Mouse (Mus musculus): ENCODE measurements around the gene Sgpp1. TPM values are rescaled to one million over a fixed set of nuclear protein-coding genes. Genes with fewer than 3 reads are reported as not detected.

The Sgpp1 gene
- polyA plus RNA-seq (2014; fragmentation: Nextera tagmentation; extraction: Ambion mirVana), result 28.1 and 31.6 TPM in 2 replicates

GRCm38 (mm10) chr12:75735246-75736200, at the start of gene Sgpp1:
Gene Sgpp1 (minus strand): TSS chr12:75735729.
- WGBS, result 2% methylated on average over 28 of the region's 105 CpGs
- Histone ChIP-seq H3K27me3 (replicated peaks; ENCODE audit: control insufficient read depth, insufficient read depth, low read length) (no peaks in the 10 kb centered on the region), H3K27ac (replicated peaks; ENCODE audit: low read depth, low read length) (peak within 1 kb of the TSS; percentile 70), H3K4me1 (ENCODE audit: control insufficient read depth, insufficient read depth, low read length) (peaks cover 8% of the 10 kb centered on the region), H3K36me3 (ENCODE audit: control insufficient read depth, insufficient read depth, low read length) (no peaks in the 10 kb centered on the region), H3K9ac (ENCODE audit: low read depth, low read length) (peak within 1 kb of the TSS; percentile 93), H3K4me2 (ENCODE audit: low read depth, low read length) (peak within 1 kb of the TSS; percentile 98), H3K4me3 (ENCODE audit: low read depth, low read length) (peak within 1 kb of the TSS; percentile 90), H3K9me3 (ENCODE audit: control insufficient read depth, low read length) (no peaks in the 10 kb centered on the region)
- peak; percentile 93 for DNase-seq (ENCODE audit: low spot score)
- peak; percentile 95 for ATAC-seq (ENCODE audit: low read depth)

GRCm38 (mm10) chr12:75784271-75784751, 48.8 kb upstream of the Sgpp1 start:
- H3K4me1 ChIP-seq (ENCODE audit: control insufficient read depth, insufficient read depth, low read length), result no peaks in the 10 kb centered on the region
- H3K27me3 ChIP-seq (replicated peaks; ENCODE audit: control insufficient read depth, insufficient read depth, low read length), result no peaks in the 10 kb centered on the region
- no peak for ATAC-seq (ENCODE audit: low read depth)
- WGBS, result 79% methylated on average over 2 of the region's 2 CpGs
- H3K9ac ChIP-seq (ENCODE audit: low read depth, low read length), result no peak overlapping the region
- no peak overlapping the region for H3K4me2 ChIP-seq (ENCODE audit: low read depth, low read length)
- no peak overlapping the region for H3K27ac ChIP-seq (replicated peaks; ENCODE audit: low read depth, low read length)
- H3K36me3 ChIP-seq (ENCODE audit: control insufficient read depth, insufficient read depth, low read length), result no peaks in the 10 kb centered on the region
- no peak overlapping the region for H3K4me3 ChIP-seq (ENCODE audit: low read depth, low read length)
- DNase-seq (ENCODE audit: low spot score), result no peak
- H3K9me3 ChIP-seq (ENCODE audit: control insufficient read depth, low read length), result peaks cover 8% of the 10 kb centered on the region

DNA sequence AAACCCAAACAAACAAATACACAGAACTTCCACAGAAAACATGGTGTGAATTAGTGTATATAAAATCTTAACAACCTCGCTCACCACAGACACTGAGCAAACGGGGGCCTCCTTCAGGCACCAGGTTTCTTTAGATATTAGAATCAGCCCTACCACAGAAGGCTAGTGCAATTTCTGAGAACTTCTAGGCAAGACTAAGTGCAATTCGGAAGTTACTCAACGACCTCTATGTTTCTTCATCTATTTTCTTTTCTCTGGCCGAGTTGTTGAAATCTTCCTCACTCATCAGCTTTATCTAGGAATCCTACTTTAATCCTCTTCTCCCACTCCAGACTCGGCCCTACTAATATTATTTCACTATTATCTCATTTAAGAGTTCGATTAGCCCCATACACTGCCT, 46.5 kb upstream of the Sgpp1 start:
- no peaks in the 10 kb centered on the region for H3K36me3 ChIP-seq (ENCODE audit: control insufficient read depth, insufficient read depth, low read length)
- no peak overlapping the region for H3K27ac ChIP-seq (replicated peaks; ENCODE audit: low read depth, low read length)
- H3K9me3 ChIP-seq (ENCODE audit: control insufficient read depth, low read length), result peaks cover 8% of the 10 kb centered on the region
- H3K4me1 ChIP-seq (ENCODE audit: control insufficient read depth, insufficient read depth, low read length), result no peaks in the 10 kb centered on the region
- ATAC-seq (ENCODE audit: low read depth) (no peak), DNase-seq (ENCODE audit: low spot score) (no peak)
- H3K4me2 ChIP-seq (ENCODE audit: low read depth, low read length), result no peak overlapping the region
- no peak overlapping the region for H3K4me3 ChIP-seq (ENCODE audit: low read depth, low read length)
- H3K27me3 ChIP-seq (replicated peaks; ENCODE audit: control insufficient read depth, insufficient read depth, low read length), result no peaks in the 10 kb centered on the region
- no peak overlapping the region for H3K9ac ChIP-seq (ENCODE audit: low read depth, low read length)
- WGBS, result 81% methylated on average over 7 of the region's 7 CpGs

DNA sequence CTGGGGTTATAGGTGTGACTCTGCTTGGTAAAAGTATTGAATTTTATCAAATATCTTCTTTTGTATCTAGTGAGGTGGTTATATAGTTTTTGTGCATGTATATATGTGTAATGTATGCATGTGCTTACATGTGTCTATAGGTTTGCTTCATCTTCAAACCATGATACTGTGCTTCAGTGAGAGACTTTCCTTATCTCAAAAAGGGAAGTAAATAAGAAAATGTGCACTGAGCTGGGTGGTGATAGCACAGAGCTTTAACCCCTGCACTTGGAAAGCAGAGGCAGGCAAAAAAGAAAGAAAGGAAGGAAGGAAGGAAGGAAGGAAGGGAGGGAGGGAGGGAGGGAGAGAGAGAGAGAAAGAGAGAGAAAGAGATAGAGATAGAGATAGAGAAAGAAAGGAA, 45.9 kb upstream of the Sgpp1 start:
- DNase-seq (ENCODE audit: low spot score), result no peak
- H3K36me3 ChIP-seq (ENCODE audit: control insufficient read depth, insufficient read depth, low read length), result no peaks in the 10 kb centered on the region

GRCm38 (mm10) chr12:75772424-75773034, 37.0 kb upstream of the Sgpp1 start:
- Histone ChIP-seq H3K9me3 (ENCODE audit: control insufficient read depth, low read length) (no peaks in the 10 kb centered on the region), H3K36me3 (ENCODE audit: control insufficient read depth, insufficient read depth, low read length) (no peaks in the 10 kb centered on the region), H3K9ac (ENCODE audit: low read depth, low read length) (no peak overlapping the region), H3K27me3 (replicated peaks; ENCODE audit: control insufficient read depth, insufficient read depth, low read length) (no peaks in the 10 kb centered on the region), H3K4me3 (ENCODE audit: low read depth, low read length) (no peak overlapping the region), H3K27ac (replicated peaks; ENCODE audit: low read depth, low read length) (no peak overlapping the region), H3K4me1 (ENCODE audit: control insufficient read depth, insufficient read depth, low read length) (no peaks in the 10 kb centered on the region), H3K4me2 (ENCODE audit: low read depth, low read length) (no peak overlapping the region)
- 34% methylated on average over 3 of the region's 3 CpGs for WGBS
- ATAC-seq (ENCODE audit: low read depth), result no peak
- peak; percentile 9 for DNase-seq (ENCODE audit: low spot score)

More for the DNA sequence above, 45.9 kb upstream of the Sgpp1 start:
- H3K4me1 ChIP-seq (ENCODE audit: control insufficient read depth, insufficient read depth, low read length), result no peaks in the 10 kb centered on the region
- no peak overlapping the region for H3K4me2 ChIP-seq (ENCODE audit: low read depth, low read length)
- H3K9ac ChIP-seq (ENCODE audit: low read depth, low read length), result no peak overlapping the region
- no peak overlapping the region for H3K27ac ChIP-seq (replicated peaks; ENCODE audit: low read depth, low read length)
- no peak overlapping the region for H3K4me3 ChIP-seq (ENCODE audit: low read depth, low read length)
- H3K9me3 ChIP-seq (ENCODE audit: control insufficient read depth, low read length), result peaks cover 8% of the 10 kb centered on the region
- H3K27me3 ChIP-seq (replicated peaks; ENCODE audit: control insufficient read depth, insufficient read depth, low read length), result no peaks in the 10 kb centered on the region
- ATAC-seq (ENCODE audit: low read depth), result no peak

- H3K4me3 ChIP-seq (ENCODE audit: low read depth, low read length), result no peak overlapping the region
- 55% methylated on average over 3 of the region's 3 CpGs for WGBS
Measured at GRCm38 (mm10) chr12:75771410-75771809, 35.9 kb upstream of the Sgpp1 start.

DNA sequence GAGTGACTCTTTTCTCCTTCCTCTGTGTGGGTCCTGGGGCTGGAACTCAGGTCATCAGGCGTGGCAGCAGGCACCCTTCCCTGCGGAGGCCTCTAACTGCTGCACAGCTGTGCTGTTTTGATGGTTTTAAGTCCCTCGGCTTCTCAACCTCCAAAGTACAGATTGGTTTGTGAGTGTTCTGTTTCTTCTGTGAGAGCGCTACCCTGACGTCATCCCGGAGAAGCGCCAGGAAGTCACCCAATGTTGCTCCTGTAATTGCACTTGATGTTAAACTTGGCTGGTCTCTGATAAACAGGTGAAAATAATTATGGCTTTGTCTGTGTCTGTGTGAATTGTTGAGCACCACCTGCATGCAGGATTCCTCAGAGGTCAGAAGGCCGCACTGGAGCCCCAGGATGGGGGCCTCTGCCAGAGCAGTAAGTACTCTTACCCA, 31.4 kb upstream of the Sgpp1 start:
- Histone ChIP-seq H3K4me2 (ENCODE audit: low read depth, low read length) (no peak overlapping the region), H3K27ac (replicated peaks; ENCODE audit: low read depth, low read length) (0 out of 2 replicates have a peak overlapping the region, but pooled peaks have one; percentile 10), H3K4me1 (ENCODE audit: control insufficient read depth, insufficient read depth, low read length) (no peaks in the 10 kb centered on the region), H3K36me3 (ENCODE audit: control insufficient read depth, insufficient read depth, low read length) (no peaks in the 10 kb centered on the region), H3K27me3 (replicated peaks; ENCODE audit: control insufficient read depth, insufficient read depth, low read length) (no peaks in the 10 kb centered on the region), H3K9ac (ENCODE audit: low read depth, low read length) (0 out of 2 replicates have a peak overlapping the region, but pooled peaks have one; percentile 5), H3K9me3 (ENCODE audit: control insufficient read depth, low read length) (no peaks in the 10 kb centered on the region), H3K4me3 (ENCODE audit: low read depth, low read length) (no peak overlapping the region)
- ATAC-seq (ENCODE audit: low read depth) (no peak; the same call in 1 of the 2 replicates), DNase-seq (ENCODE audit: low spot score) (peak; percentile 48)
- WGBS, result 34% methylated on average over 8 of the region's 8 CpGs

More at GRCm38 (mm10) chr12:75771410-75771809, 35.9 kb upstream of the Sgpp1 start:
- Histone ChIP-seq H3K27ac (replicated peaks; ENCODE audit: low read depth, low read length) (no peak overlapping the region), H3K4me1 (ENCODE audit: control insufficient read depth, insufficient read depth, low read length) (no peaks in the 10 kb centered on the region), H3K9me3 (ENCODE audit: control insufficient read depth, low read length) (no peaks in the 10 kb centered on the region), H3K4me2 (ENCODE audit: low read depth, low read length) (no peak overlapping the region), H3K9ac (ENCODE audit: low read depth, low read length) (no peak overlapping the region), H3K27me3 (replicated peaks; ENCODE audit: control insufficient read depth, insufficient read depth, low read length) (no peaks in the 10 kb centered on the region), H3K36me3 (ENCODE audit: control insufficient read depth, insufficient read depth, low read length) (no peaks in the 10 kb centered on the region)
- no peak for DNase-seq (ENCODE audit: low spot score)
- no peak for ATAC-seq (ENCODE audit: low read depth)

DNA sequence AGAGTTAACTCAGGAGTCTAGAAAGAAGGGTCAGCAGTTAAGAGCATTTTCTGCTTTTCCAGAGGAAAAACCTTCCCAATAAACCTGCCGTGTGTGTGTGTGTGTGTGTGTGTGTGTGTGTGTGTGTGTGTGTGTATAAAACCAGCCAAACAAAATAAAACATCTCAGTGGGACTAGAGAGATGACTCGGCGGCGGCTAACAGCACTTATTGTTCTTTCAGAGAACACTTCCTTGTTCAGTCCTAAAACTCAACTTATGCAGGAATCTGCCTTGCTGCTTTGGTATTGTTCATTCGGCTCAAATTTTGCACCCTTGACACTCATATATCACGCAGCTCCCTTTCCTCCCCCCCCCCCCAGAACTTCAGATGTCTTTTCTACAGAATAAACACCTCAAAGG, 30.9 kb upstream of the Sgpp1 start:
- no peak overlapping the region for H3K4me3 ChIP-seq (ENCODE audit: low read depth, low read length)
- H3K4me2 ChIP-seq (ENCODE audit: low read depth, low read length), result no peak overlapping the region
- 0 out of 2 replicates have a peak overlapping the region, but pooled peaks have one; percentile 10 for H3K27ac ChIP-seq (replicated peaks; ENCODE audit: low read depth, low read length)
- H3K4me1 ChIP-seq (ENCODE audit: control insufficient read depth, insufficient read depth, low read length), result no peaks in the 10 kb centered on the region
- ATAC-seq (ENCODE audit: low read depth) (no peak), DNase-seq (ENCODE audit: low spot score) (peak; percentile 33)
- H3K9me3 ChIP-seq (ENCODE audit: control insufficient read depth, low read length), result no peaks in the 10 kb centered on the region
- no peaks in the 10 kb centered on the region for H3K27me3 ChIP-seq (replicated peaks; ENCODE audit: control insufficient read depth, insufficient read depth, low read length)
- 0 out of 2 replicates have a peak overlapping the region, but pooled peaks have one; percentile 5 for H3K9ac ChIP-seq (ENCODE audit: low read depth, low read length)
- WGBS, result 37% methylated on average over 6 of the region's 6 CpGs
- H3K36me3 ChIP-seq (ENCODE audit: control insufficient read depth, insufficient read depth, low read length), result no peaks in the 10 kb centered on the region

All from embryonic facial prominence, embryonic 14.5 days (tissue).